24 mouse cellular contexts compared by ENCODE assay signal in genomic region chr10:95676387-95676786, GRCm38 (mm10). TPM values are rescaled to one million over a fixed set of nuclear protein-coding genes. Genes with fewer than 3 reads are reported as not detected.
"Had no signal": no experiment of that assay in that cellular context is flagged by ENCODE, and none has a peak within 500 bp of the region (broad histone marks: within the 10 kb centered on the region; RNA-seq: fewer than 3 reads in every experiment).

No protein-coding gene starts in this region.

- H3K36me3 ChIP-seq: neural tube, embryonic 13.5 days; neural tube, embryonic 15.5 days; stomach, embryonic 15.5 days had no signal

- H3K9ac ChIP-seq: neural tube, embryonic 13.5 days; neural tube, embryonic 15.5 days; stomach, embryonic 15.5 days had no signal

- H3K4me3 ChIP-seq: neural tube, embryonic 13.5 days; neural tube, embryonic 15.5 days; stomach, embryonic 15.5 days had no signal

- H3K27me3 ChIP-seq: neural tube, embryonic 13.5 days; neural tube, embryonic 15.5 days; stomach, embryonic 15.5 days had no signal

- H3K9me3 ChIP-seq: neural tube, embryonic 15.5 days; stomach, embryonic 15.5 days had no signal

- DNase-seq: retina, postnatal 1 day; right cerebral cortex, adult 18-20 months; right cerebral cortex, postnatal 14 days; right cerebral cortex, postnatal 25 days; right cerebral cortex, postnatal 4 days; spleen, adult 18-20 months; thymus, adult 18-20 months; thymus, adult 2 months; thymus, postnatal 14 days; thymus, postnatal 25 days; thymus, postnatal 36 days; thymus, postnatal 4 days had no signal

- H3K4me2 ChIP-seq: neural tube, embryonic 13.5 days; neural tube, embryonic 15.5 days; stomach, embryonic 15.5 days had no signal

- H3K27ac ChIP-seq: neural tube, embryonic 13.5 days; neural tube, embryonic 15.5 days; stomach, embryonic 15.5 days; stomach, postnatal 0 days had no signal

RNA-seq across cellular contexts. Expression of gene Anapc15-ps, which starts 3.1 kb away (rescaled TPM):
- total RNA-seq: neutrophil, adult 5-6 weeks had no signal
- polyA plus RNA-seq: neural tube, embryonic 13.5 days; neural tube, embryonic 14.5 days; neural tube, embryonic 15.5 days; small intestine, adult 2 months; spleen, adult 2 months; stomach, embryonic 14.5 days; stomach, embryonic 16.5 days; stomach, postnatal 0 days; testis, adult 2 months; thymus, adult 2 months; thymus, postnatal 0 days had no signal
